In genomic region chr5:99578692-99579091, GRCm38 (mm10) we compare ENCODE assay signal across 8 mouse cellular contexts.
DNase-seq lines count a peak whose midpoint lies in the region; ATAC-seq and TF ChIP-seq lines count a peak whose summit lies in the region.

No protein-coding gene starts in this region.

- no peaks in the 10 kb centered on the region for H3K79me2 ChIP-seq in liver, adult 2 months (ENCODE audit: control insufficient read depth, insufficient read depth, low read length)

- TF ChIP-seq CTCF in liver, adult 2 months (IDR thresholded peaks at IDR 0.05; ENCODE audit: low read depth, low read length): peak; percentile 75

- H3K27ac ChIP-seq in hindbrain, embryonic 11.5 days (ENCODE audit: low read depth, low read length): no peak overlapping the region
- H3K27ac ChIP-seq in liver, adult 2 months (replicated peaks; ENCODE audit: insufficient read depth, low read depth, low read length): no peak overlapping the region

- no peaks in the 10 kb centered on the region for H3K9me3 ChIP-seq in hindbrain, embryonic 11.5 days (ENCODE audit: control insufficient read depth, low read length)

- H3K9ac ChIP-seq in hindbrain, embryonic 11.5 days (ENCODE audit: low read depth, low read length): no peak overlapping the region
- no peak overlapping the region for H3K9ac ChIP-seq in liver, adult 2 months (ENCODE audit: low read depth, low read length)

- no peak for TF ChIP-seq POLR2A in liver, adult 2 months (IDR thresholded peaks at IDR 0.05; ENCODE audit: extremely low read depth, insufficient read depth, low read length)

- no peaks in the 10 kb centered on the region for H3K27me3 ChIP-seq in hindbrain, embryonic 11.5 days (ENCODE audit: control insufficient read depth, insufficient read depth, low read length)
- H3K27me3 ChIP-seq in liver, adult 2 months (ENCODE audit: control insufficient read depth, insufficient read depth, low read length): no peaks in the 10 kb centered on the region

- DNase-seq in left cerebral cortex, adult 18-20 months (ENCODE audit: low spot score in 2 of 2): peak; percentile 29 to 40
- DNase-seq in left cerebral cortex, adult 11 months (ENCODE audit: low spot score): no peak
- peak; percentile 9 to 20 for DNase-seq in adrenal gland, postnatal 4 days (ENCODE audit: low spot score in 2 of 2)
- DNase-seq in fibroblast of lung, adult 2 months (ENCODE audit: low read depth): peak; percentile 17
- peak; percentile 70 for DNase-seq in hindbrain, embryonic 11.5 days (ENCODE audit: low spot score)
- peak; percentile 50 for DNase-seq in liver, adult 2 months (ENCODE audit: extremely low read depth, low read depth, low spot score)
- peak; percentile 1 to 50 for DNase-seq in natural killer cell, adult 2 months (ENCODE audit: low spot score in 2 of 2)
- peak; percentile 3 to 6 for DNase-seq in thymus, postnatal 36 days

- WGBS in hindbrain, embryonic 11.5 days: 11% methylated on average over 4 of the region's 4 CpGs
- WGBS in liver, adult 2 months: 11% methylated on average over 4 of the region's 4 CpGs

- H3K4me2 ChIP-seq in hindbrain, embryonic 11.5 days (replicated peaks; ENCODE audit: low read depth, low read length): no peak overlapping the region

- ATAC-seq in hindbrain, embryonic 11.5 days (ENCODE audit: low FRiP score): peak; percentile 54; the same call in 1 of the 2 replicates

- no peaks in the 10 kb centered on the region for H3K4me1 ChIP-seq in hindbrain, embryonic 11.5 days (replicated peaks; ENCODE audit: control insufficient read depth, insufficient read depth, low read length)
- H3K4me1 ChIP-seq in liver, adult 2 months (ENCODE audit: control insufficient read depth, insufficient read depth, low read length): peaks cover 2% of the 10 kb centered on the region; the same call in 1 of the 2 replicates

- H3K4me3 ChIP-seq in hindbrain, embryonic 11.5 days (ENCODE audit: low read depth, low read length): no peak overlapping the region
- H3K4me3 ChIP-seq in liver, adult 2 months (ENCODE audit: insufficient read depth, low read depth, low read length): no peak overlapping the region

- no peaks in the 10 kb centered on the region for H3K36me3 ChIP-seq in hindbrain, embryonic 11.5 days (ENCODE audit: control insufficient read depth, insufficient read depth, low read length)
- no peaks in the 10 kb centered on the region for H3K36me3 ChIP-seq in liver, adult 2 months (ENCODE audit: control insufficient read depth, insufficient read depth, low read length)
